Mouse (Mus musculus): ENCODE measurements at regions not wholly inside any gene's neighbourhood (a gene's known extent, or its start where the extent isn't known, plus 50 kb on each side); places are given as distances from the start of the nearest gene placed in this dataset.

GRCm38 (mm10) chr14:64511300-64511699 lies 407.2 kb downstream of the Prss52 start:
- no peak for DNase-seq (ENCODE audit: low spot score)

- no peak for DNase-seq (ENCODE audit: low spot score)
Observed at GRCm38 (mm10) chr14:64512726-64513125, 408.6 kb downstream of the Prss52 start.

GRCm38 (mm10) chr14:64517584-64518195 lies 413.6 kb downstream of the Prss52 start:
- DNase-seq (ENCODE audit: low spot score): no peak

- no peak for DNase-seq (ENCODE audit: low spot score)
Observed at GRCm38 (mm10) chr14:64524641-64525040, 420.6 kb downstream of the Prss52 start.

GRCm38 (mm10) chr14:64525302-64526078 lies 421.4 kb downstream of the Prss52 start:
- DNase-seq (ENCODE audit: low spot score): no peak

GRCm38 (mm10) chr14:64530541-64530940 lies 426.5 kb downstream of the Prss52 start:
- DNase-seq (ENCODE audit: low spot score): no peak

- no peak for DNase-seq (ENCODE audit: low spot score)
Observed at GRCm38 (mm10) chr14:64531221-64531949, 427.3 kb downstream of the Prss52 start.

GRCm38 (mm10) chr14:64532351-64532750 lies 428.3 kb downstream of the Prss52 start:
- no peak for DNase-seq (ENCODE audit: low spot score)

GRCm38 (mm10) chr14:64533591-64534151 lies 429.6 kb downstream of the Prss52 start:
- no peak for DNase-seq (ENCODE audit: low spot score)

GRCm38 (mm10) chr14:64534194-64534593 lies 430.1 kb downstream of the Prss52 start:
- DNase-seq (ENCODE audit: low spot score): no peak

GRCm38 (mm10) chr14:64539436-64539835 lies 435.4 kb downstream of the Prss52 start:
- DNase-seq (ENCODE audit: low spot score): no peak

GRCm38 (mm10) chr14:64545056-64545455 lies 441.0 kb downstream of the Prss52 start:
- no peak for DNase-seq (ENCODE audit: low spot score)

GRCm38 (mm10) chr14:64546787-64547186 lies 442.7 kb downstream of the Prss52 start:
- peak; percentile 57 for DNase-seq (ENCODE audit: low spot score)

- no peak for DNase-seq (ENCODE audit: low spot score)
Observed at GRCm38 (mm10) chr14:64552951-64553350, 448.9 kb downstream of the Prss52 start.

GRCm38 (mm10) chr14:64556042-64556441 lies 452.0 kb downstream of the Prss52 start:
- no peak for DNase-seq (ENCODE audit: low spot score)

GRCm38 (mm10) chr14:64557453-64557852 lies 453.4 kb downstream of the Prss52 start:
- no peak for DNase-seq (ENCODE audit: low spot score)

- peak; percentile 13 for DNase-seq (ENCODE audit: low spot score)
Observed at GRCm38 (mm10) chr14:64568689-64569088, 464.6 kb downstream of the Prss52 start.

GRCm38 (mm10) chr14:64570951-64571350 lies 466.9 kb downstream of the Prss52 start:
- DNase-seq (ENCODE audit: low spot score): no peak

GRCm38 (mm10) chr14:64572756-64573155 lies 468.7 kb downstream of the Prss52 start:
- no peak for DNase-seq (ENCODE audit: low spot score)

- no peak for DNase-seq (ENCODE audit: low spot score)
Observed at GRCm38 (mm10) chr14:64573773-64574172, 469.7 kb downstream of the Prss52 start.

GRCm38 (mm10) chr14:64574277-64574676 lies 470.2 kb downstream of the Prss52 start:
- DNase-seq (ENCODE audit: low spot score): no peak

GRCm38 (mm10) chr14:64574773-64575172 lies 470.7 kb downstream of the Prss52 start:
- no peak for DNase-seq (ENCODE audit: low spot score)

- no peak for DNase-seq (ENCODE audit: low spot score)
Observed at GRCm38 (mm10) chr14:64575954-64576353, 471.9 kb downstream of the Prss52 start.

Data from urinary bladder, postnatal 14 days (tissue).